Mouse (Mus musculus) adrenal gland, postnatal 10 days (tissue): ENCODE results near the gene Thap8. TPM values are rescaled to one million over a fixed set of nuclear protein-coding genes. Genes with fewer than 3 reads are reported as not detected.
A peak's percentile ranks its signal among the peaks of the same experiment; 100 is the strongest.
"Not testable (repeated sequence)": the region's sequence is repeated elsewhere in the genome, so short reads cannot be mapped to it uniquely, and the experiment has no call there.

Source experiments
- DNase-seq: peaks from one replicate; pipeline ENCODE4 v3.0.0; 2021; ENCODE audit warnings: mixed read lengths
- long read RNA-seq, 2 experiments: library from polyadenylated mRNA; stranded (forward); transcript quantifications; one replicate each; pipeline ENCODE4 v2.0.0; 2021
- total RNA-seq, 2 experiments: library from RNA; stranded (reverse); gene quantifications; 2 replicates each; pipeline ENCODE4 v1.2.3; 2021

The Thap8 gene
- under 1 TPM; 0.61 to 0.63 TPM for total RNA-seq
- long read RNA-seq, experiment 1, partial matches to known transcripts = 1 of 1 reads
- long read RNA-seq, experiment 1, other reads (novel, unspliced or antisense) = 0 of 1 reads
- long read RNA-seq, experiment 2 = 0 reads

- DNase-seq = peak; percentile 94
Measured at GRCm38 (mm10) chr7:30279951-30280669, at the start of gene Thap8, which contains the start of gene Wdr62. Gene Thap8, plus strand, starts transcription at chr7:30280094. Gene Wdr62, minus strand, starts transcription at chr7:30280419.

GRCm38 (mm10) chr7:30231328-30231668 lies 48.6 kb upstream of the Thap8 start:
- no peak for DNase-seq

- peak; percentile 98 for DNase-seq
Measured at GRCm38 (mm10) chr7:30231669-30232454, 48.0 kb upstream of the Thap8 start, which contains the start of the genes Polr2i and Tbcb. Gene Polr2i, plus strand, starts transcription at chr7:30231948. Gene Tbcb, minus strand, starts transcription at chr7:30232272.

GRCm38 (mm10) chr7:30232631-30233148 lies 47.2 kb upstream of the Thap8 start:
- DNase-seq = peak; percentile 79

GRCm38 (mm10) chr7:30233387-30233786 lies 46.5 kb upstream of the Thap8 start:
- DNase-seq = peak; percentile 25

- DNase-seq = peak; percentile 59
Measured at GRCm38 (mm10) chr7:30234276-30234858, 45.5 kb upstream of the Thap8 start.

GRCm38 (mm10) chr7:30235091-30235490 lies 44.8 kb upstream of the Thap8 start:
- DNase-seq = no peak

- DNase-seq = no peak
Measured at GRCm38 (mm10) chr7:30235625-30236024, 44.3 kb upstream of the Thap8 start, which contains the start of gene Ovol3. Gene Ovol3, minus strand, starts transcription at chr7:30235725.

- not testable (repeated sequence) for DNase-seq
Measured at GRCm38 (mm10) chr7:30237374-30237773, 42.5 kb upstream of the Thap8 start.

GRCm38 (mm10) chr7:30251956-30252954 lies 27.6 kb upstream of the Thap8 start:
- peak; percentile 78 for DNase-seq

GRCm38 (mm10) chr7:30265041-30265440 lies 14.9 kb upstream of the Thap8 start:
- DNase-seq = no peak

- DNase-seq = no peak
Measured at GRCm38 (mm10) chr7:30265531-30265930, 14.4 kb upstream of the Thap8 start.

GRCm38 (mm10) chr7:30265935-30266334 lies 14.0 kb upstream of the Thap8 start:
- no peak for DNase-seq

GRCm38 (mm10) chr7:30266780-30267179 lies 13.1 kb upstream of the Thap8 start:
- DNase-seq = no peak

- no peak for DNase-seq
Measured at GRCm38 (mm10) chr7:30269641-30270040, 10.3 kb upstream of the Thap8 start.

- DNase-seq = no peak
Measured at GRCm38 (mm10) chr7:30274383-30274782, 5.5 kb upstream of the Thap8 start.

GRCm38 (mm10) chr7:30278911-30279310 lies 983 bp upstream of the Thap8 start:
- DNase-seq = peak; percentile 56

- DNase-seq = peak; percentile 34
Measured at GRCm38 (mm10) chr7:30279536-30279935, 358 bp upstream of the Thap8 start.

- DNase-seq = peak; percentile 86
Measured at GRCm38 (mm10) chr7:30280670-30281138, 810 bp downstream of the Thap8 start.

- DNase-seq = no peak
Measured at GRCm38 (mm10) chr7:30281522-30281921, 1.6 kb downstream of the Thap8 start.

GRCm38 (mm10) chr7:30282740-30283139 lies 2.8 kb downstream of the Thap8 start:
- DNase-seq = no peak
